Mouse (Mus musculus) forebrain, embryonic 15.5 days (tissue): ENCODE results near the gene Dusp1. TPM values are rescaled to one million over a fixed set of nuclear protein-coding genes. Genes with fewer than 3 reads are reported as not detected.

Experiments used
- ATAC-seq: fragments of 200-750 bp; cut with Nextera tagmentation; replicated peaks from 2 replicates; pipeline ENCODE4 v1.8.0; 2017; ENCODE audit warnings: mild to moderate bottlenecking, moderate TSS enrichment, moderate library complexity
- H3K27ac ChIP-seq: fragments of 300-500 bp; sonication (generic); replicated peaks from 2 replicates; pipeline ENCODE4 v1.5.1; 2015; ENCODE audit warnings: mild to moderate bottlenecking, inconsistent platforms
- H3K27me3 ChIP-seq: fragments of 300-500 bp; sonication (generic); 2 replicates; pipeline ENCODE4 v1.6.1; 2015; ENCODE audit warnings: inconsistent platforms
- H3K36me3 ChIP-seq: fragments of 300-500 bp; sonication (generic); 2 replicates; pipeline ENCODE4 v1.6.1; 2015; ENCODE audit warnings: mild to moderate bottlenecking, inconsistent platforms
- H3K4me1 ChIP-seq: fragments of 300-500 bp; sonication (generic); 2 replicates; pipeline ENCODE4 v1.6.1; 2015; ENCODE audit warnings: inconsistent platforms
- H3K4me2 ChIP-seq: fragments of 300-500 bp; sonication (generic); replicated peaks from 2 replicates; pipeline ENCODE4 v1.6.1; 2015; ENCODE audit warnings: mild to moderate bottlenecking, inconsistent platforms
- H3K4me3 ChIP-seq: fragments of 300-500 bp; sonication (generic); 2 replicates; pipeline ENCODE4 v1.5.1; 2015; ENCODE audit warnings: mild to moderate bottlenecking, inconsistent platforms
- H3K9ac ChIP-seq: fragments of 300-500 bp; sonication (generic); replicated peaks from 2 replicates; pipeline ENCODE4 v1.6.1; 2015; ENCODE audit warnings: mild to moderate bottlenecking, inconsistent platforms
- H3K9me3 ChIP-seq: fragments of 300-500 bp; sonication (generic); 2 replicates; pipeline ENCODE4 v1.6.1; 2016; ENCODE audit warnings: inconsistent platforms
- WGBS: fragments of 180-500 bp; shearing (Covaris S2); methylation state at CpG from one replicate; pipeline ENCODE4 v1.1.7; 2015; ENCODE audit warnings: mixed read lengths; 5-methylcytosine and 5-hydroxymethylcytosine counted together
- polyA plus RNA-seq: library from polyadenylated mRNA; unstranded; fragments of >200 nt; fragmentation: Nextera tagmentation; extraction: Ambion mirVana; gene quantifications from 2 replicates; pipeline ENCODE4 v1.2.1, GENCODE M21; 2015

Gene Dusp1
- polyA plus RNA-seq, 1 experiment from 2014 or later = 46.3 TPM

- no peaks in the 10 kb centered on the region for H3K9me3 ChIP-seq
- 76% methylated on average over 6 of the region's 6 CpGs for WGBS
- H3K4me1 ChIP-seq = peaks cover 16% of the 10 kb centered on the region; the same call in 1 of the 2 replicates
- H3K9ac ChIP-seq = no peak overlapping the region
- H3K4me3 ChIP-seq = no peak overlapping the region
- H3K4me2 ChIP-seq = no peak overlapping the region
- ATAC-seq = no peak
- no peaks in the 10 kb centered on the region for H3K36me3 ChIP-seq
- H3K27me3 ChIP-seq = no peaks in the 10 kb centered on the region
- H3K27ac ChIP-seq = no peak overlapping the region
These were observed 48.3 kb downstream of the Dusp1 start for GRCm38 (mm10) chr17:26513459-26514290.

DNA sequence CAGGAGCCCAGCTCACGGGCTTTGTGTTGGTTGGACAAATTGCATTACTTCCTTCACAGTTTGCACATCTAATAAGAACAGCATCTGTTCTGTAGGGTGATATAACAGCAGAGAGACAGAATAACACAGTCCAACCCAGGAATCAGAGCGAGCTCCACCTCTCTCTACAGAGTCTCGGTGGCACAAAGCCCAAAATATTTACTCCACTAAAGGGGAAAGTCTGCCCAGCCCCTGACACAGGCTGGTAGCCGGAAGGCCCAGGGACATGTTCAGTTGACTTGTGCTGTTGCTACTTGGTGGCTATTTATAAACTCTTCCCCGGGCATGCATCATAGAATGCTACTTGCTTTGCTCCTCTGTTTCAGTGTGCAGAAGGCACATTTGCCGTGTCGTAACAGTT lies 49.0 kb downstream of the Dusp1 start:
- no peak overlapping the region for H3K27ac ChIP-seq
- WGBS = 56% methylated on average over 7 of the region's 7 CpGs

DNA sequence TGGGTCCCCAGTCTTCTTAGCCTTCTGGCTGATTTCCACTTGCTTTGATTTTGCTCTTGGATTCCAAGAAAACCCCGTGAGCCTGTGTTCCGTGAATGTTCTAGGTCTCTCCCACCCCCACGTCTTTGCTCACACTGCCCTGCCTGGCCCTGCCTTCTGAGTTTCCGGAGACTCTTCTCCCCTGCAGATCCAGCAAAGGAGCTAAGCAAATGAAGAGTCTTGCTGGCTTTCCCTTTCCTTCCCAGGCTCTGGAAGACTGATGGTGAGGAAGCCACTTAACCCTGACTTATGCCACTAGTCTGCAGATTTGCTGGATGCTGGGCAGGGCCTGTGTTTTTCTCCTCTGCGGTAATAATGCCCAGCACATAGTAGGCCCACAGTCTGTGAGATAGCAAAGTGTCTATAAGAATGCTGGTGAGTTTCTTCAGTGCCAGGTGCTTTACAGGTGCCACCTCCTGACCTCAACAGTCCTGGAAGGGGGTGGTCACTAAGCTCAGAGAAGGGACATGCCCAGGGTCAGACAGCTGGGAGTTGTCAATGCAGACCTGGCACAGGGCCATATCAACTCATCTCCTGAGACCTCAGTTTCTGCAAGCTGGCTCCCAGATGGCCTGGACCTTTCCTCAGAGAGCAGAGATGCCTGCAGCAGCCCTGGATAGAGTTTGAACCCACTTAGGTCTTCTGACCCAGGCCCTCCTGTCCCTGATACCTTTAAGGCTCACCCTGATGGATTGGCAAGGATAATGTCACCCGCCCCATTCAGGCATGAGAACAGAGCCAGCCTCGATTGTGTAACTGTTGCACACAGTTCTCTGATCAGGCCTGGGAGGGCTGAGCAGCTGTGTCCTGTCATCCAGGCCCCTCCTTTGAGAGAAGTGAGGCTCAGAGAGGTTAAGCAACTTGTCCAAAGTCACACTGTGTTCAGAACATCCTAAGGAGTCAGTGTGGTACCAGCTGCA lies 49.8 kb downstream of the Dusp1 start:
- Histone ChIP-seq H3K4me3 (no peak overlapping the region), H3K36me3 (no peaks in the 10 kb centered on the region), H3K9ac (no peak overlapping the region), H3K9me3 (no peaks in the 10 kb centered on the region), H3K4me2 (no peak overlapping the region), H3K4me1 (peaks cover 16% of the 10 kb centered on the region; the same call in 1 of the 2 replicates), H3K27me3 (no peaks in the 10 kb centered on the region), H3K27ac (no peak overlapping the region; the same call in 1 of the 2 replicates)
- no peak for ATAC-seq
- WGBS = 67% methylated on average over 7 of the region's 7 CpGs

More for the DNA sequence above, 49.0 kb downstream of the Dusp1 start:
- Histone ChIP-seq H3K27me3 (no peaks in the 10 kb centered on the region), H3K4me3 (no peak overlapping the region), H3K9me3 (no peaks in the 10 kb centered on the region), H3K4me1 (peaks cover 16% of the 10 kb centered on the region; the same call in 1 of the 2 replicates), H3K9ac (no peak overlapping the region), H3K36me3 (no peaks in the 10 kb centered on the region), H3K4me2 (no peak overlapping the region)
- no peak for ATAC-seq

GRCm38 (mm10) chr17:26511256-26511655 lies 50.7 kb downstream of the Dusp1 start:
- 74% methylated on average over 4 of the region's 4 CpGs for WGBS
- no peak for ATAC-seq

DNA sequence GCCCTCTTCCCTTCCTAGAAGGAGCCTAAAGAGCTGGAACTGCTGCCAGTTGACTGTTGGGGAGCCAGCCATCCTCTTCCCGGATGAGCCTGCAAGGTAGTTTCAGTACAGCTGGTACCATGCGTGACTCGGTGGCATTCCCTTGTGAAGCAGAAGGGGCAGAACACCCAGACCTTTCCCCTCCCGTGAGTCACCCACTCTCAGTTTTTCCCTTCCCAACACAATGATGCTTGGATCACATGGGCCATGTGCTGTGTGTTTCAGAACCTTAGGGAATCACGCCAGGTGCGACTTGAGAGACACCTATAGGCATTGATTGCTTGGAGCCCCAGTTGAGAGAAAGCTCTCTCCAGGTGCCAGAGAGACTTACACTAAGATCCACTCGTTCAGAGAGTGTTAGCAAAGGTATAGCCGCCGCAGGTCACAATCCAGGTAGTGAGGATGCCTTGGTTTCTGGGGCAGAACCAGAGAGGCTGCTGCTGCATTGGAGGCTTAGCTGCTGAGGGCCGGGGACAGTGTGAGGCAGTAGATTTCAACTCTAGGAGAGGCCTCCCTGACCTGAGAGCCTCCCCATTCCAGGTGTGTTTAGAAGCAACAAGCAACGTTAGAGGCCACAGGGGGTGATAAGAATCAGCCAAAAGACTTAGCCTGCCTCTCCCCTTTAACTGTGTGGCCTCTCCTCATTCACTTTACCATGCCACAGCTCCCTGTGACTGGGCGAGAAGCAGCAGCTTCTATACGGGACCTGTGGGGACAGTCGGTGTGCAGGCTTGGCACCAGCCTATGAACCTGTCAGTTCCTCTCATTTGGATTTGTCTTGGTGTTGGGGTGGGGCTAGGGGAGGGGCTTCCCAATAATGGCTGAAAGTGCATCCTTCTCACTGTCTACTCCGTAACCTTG lies 51.5 kb downstream of the Dusp1 start:
- 82% methylated on average over 15 of the region's 15 CpGs for WGBS
- Histone ChIP-seq H3K4me3 (no peak overlapping the region), H3K4me2 (no peak overlapping the region), H3K27ac (no peak overlapping the region), H3K36me3 (no peaks in the 10 kb centered on the region), H3K9ac (no peak overlapping the region), H3K9me3 (no peaks in the 10 kb centered on the region), H3K4me1 (peaks cover 33% of the 10 kb centered on the region), H3K27me3 (no peaks in the 10 kb centered on the region)
- no peak for ATAC-seq

More at GRCm38 (mm10) chr17:26511256-26511655, 50.7 kb downstream of the Dusp1 start:
- Histone ChIP-seq H3K27me3 (no peaks in the 10 kb centered on the region), H3K4me2 (no peak overlapping the region), H3K36me3 (no peaks in the 10 kb centered on the region), H3K9me3 (no peaks in the 10 kb centered on the region), H3K27ac (no peak overlapping the region), H3K4me3 (no peak overlapping the region), H3K9ac (no peak overlapping the region), H3K4me1 (peaks cover 25% of the 10 kb centered on the region)

GRCm38 (mm10) chr17:26508961-26509771 lies 52.8 kb downstream of the Dusp1 start:
- WGBS = 25% methylated on average over 25 of the region's 25 CpGs
- Histone ChIP-seq H3K4me3 (peak overlapping the region; percentile 89), H3K9ac (peak overlapping the region; percentile 96), H3K27ac (peak overlapping the region; percentile 99), H3K36me3 (no peaks in the 10 kb centered on the region), H3K4me2 (peak overlapping the region; percentile 68), H3K4me1 (peaks cover 46% of the 10 kb centered on the region), H3K9me3 (no peaks in the 10 kb centered on the region), H3K27me3 (no peaks in the 10 kb centered on the region)
- ATAC-seq = no peak

DNA sequence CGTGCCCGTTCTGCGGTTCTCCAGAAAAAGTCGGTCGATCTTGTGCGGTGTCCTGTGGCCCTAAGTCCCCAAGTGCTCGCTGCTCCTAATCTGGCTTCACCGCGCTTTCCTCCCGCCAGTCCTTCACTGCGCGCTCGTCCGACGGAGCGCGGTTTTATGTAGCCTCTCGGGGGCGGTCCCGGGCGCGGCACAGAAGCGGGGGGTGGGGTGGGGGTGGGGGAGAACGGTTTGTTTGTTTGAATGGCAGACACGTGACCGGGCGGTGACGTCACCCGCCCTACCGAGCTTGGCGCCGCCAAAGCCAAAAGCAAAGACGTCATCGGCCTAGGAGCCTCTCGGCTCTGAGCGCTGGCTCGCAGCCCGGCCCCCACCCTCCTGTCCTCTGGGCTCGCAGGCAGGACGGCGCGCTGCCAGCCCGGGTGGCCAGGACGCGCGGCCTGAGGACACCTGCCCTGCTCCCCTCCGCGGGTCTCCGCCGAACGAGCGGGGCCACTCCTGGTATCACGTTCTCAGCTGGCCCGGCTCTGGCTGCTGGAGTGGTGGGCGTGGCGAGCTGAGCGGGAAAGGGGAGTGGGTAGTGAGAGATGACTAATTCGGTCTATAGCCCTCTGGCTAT lies 53.5 kb downstream of the Dusp1 start:
- peak overlapping the region; percentile 89 for H3K4me3 ChIP-seq
- H3K36me3 ChIP-seq = no peaks in the 10 kb centered on the region
- H3K27ac ChIP-seq = peak overlapping the region; percentile 99
- peaks cover 53% of the 10 kb centered on the region for H3K4me1 ChIP-seq
- H3K4me2 ChIP-seq = peak overlapping the region; percentile 68
- H3K9ac ChIP-seq = peak overlapping the region; percentile 96
- under 1% methylated on average over 58 of the region's 58 CpGs for WGBS
- ATAC-seq = peak; percentile 89
- H3K9me3 ChIP-seq = no peaks in the 10 kb centered on the region
- no peaks in the 10 kb centered on the region for H3K27me3 ChIP-seq

DNA sequence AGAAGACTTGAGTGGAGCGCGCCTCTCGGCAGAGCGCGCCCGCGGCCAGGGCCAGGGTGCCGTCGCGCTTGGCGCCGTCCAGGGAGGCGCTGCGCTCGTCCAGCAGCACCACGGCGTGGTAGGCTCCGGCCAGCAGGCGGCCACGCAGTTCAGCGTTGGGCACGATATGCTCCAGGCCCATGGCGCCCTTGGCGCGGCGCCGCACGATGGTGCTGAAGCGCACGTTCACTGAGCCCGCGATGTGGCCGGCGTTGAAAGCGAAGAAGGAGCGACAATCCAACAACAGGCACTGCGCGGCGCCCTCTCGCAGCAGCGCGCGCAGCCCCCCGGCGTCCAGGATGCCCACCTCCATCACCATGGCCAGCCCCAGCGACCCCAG lies 54.0 kb downstream of the Dusp1 start:
- ATAC-seq = peak; percentile 67
- H3K36me3 ChIP-seq = no peaks in the 10 kb centered on the region
- peak overlapping the region; percentile 96 for H3K9ac ChIP-seq
- H3K9me3 ChIP-seq = no peaks in the 10 kb centered on the region
- peak overlapping the region; percentile 99 for H3K27ac ChIP-seq
- WGBS = under 1% methylated on average over 46 of the region's 46 CpGs
- no peaks in the 10 kb centered on the region for H3K27me3 ChIP-seq
- peaks cover 53% of the 10 kb centered on the region for H3K4me1 ChIP-seq
- H3K4me3 ChIP-seq = peak overlapping the region; percentile 89
- H3K4me2 ChIP-seq = peak overlapping the region; percentile 68

- Histone ChIP-seq H3K9me3 (no peaks in the 10 kb centered on the region), H3K27ac (peak overlapping the region; percentile 99), H3K4me1 (peaks cover 53% of the 10 kb centered on the region), H3K36me3 (no peaks in the 10 kb centered on the region), H3K9ac (peak overlapping the region; percentile 96), H3K4me3 (peak overlapping the region; percentile 89), H3K27me3 (no peaks in the 10 kb centered on the region), H3K4me2 (peak overlapping the region; percentile 68)
- no peak for ATAC-seq
- WGBS = 11% methylated on average over 24 of the region's 24 CpGs
These were observed 54.7 kb downstream of the Dusp1 start for GRCm38 (mm10) chr17:26506997-26507871.
